In the genomic region with DNA sequence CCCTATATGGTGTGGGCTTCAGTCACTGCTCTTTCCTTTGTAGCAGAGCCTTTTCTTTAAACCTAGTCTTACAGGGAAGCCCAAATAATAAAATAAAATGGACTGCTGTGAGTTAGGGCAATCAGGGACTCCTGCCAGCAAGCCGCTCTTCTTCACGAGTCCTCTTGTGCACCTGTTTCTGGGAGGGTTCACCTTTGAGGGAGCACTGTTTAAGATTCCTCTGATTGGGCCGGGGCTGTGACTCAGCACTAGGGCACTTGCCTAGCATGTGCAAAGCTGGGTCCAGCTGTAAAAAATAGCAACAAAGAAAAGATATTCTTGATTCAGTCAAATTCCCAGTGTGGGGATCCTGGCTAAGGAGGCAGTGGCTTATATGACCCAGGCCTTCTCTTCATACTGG, we compare ENCODE assay signal across 30 mouse cellular contexts. TPM values are rescaled to one million over a fixed set of nuclear protein-coding genes. Genes with fewer than 3 reads are reported as not detected.
DNase-seq lines count a peak whose midpoint lies in the region; ATAC-seq and TF ChIP-seq lines count a peak whose summit lies in the region.
"Had no signal": no experiment of that assay in that cellular context is flagged by ENCODE, and none has a peak within 500 bp of the region (broad histone marks: within the 10 kb centered on the region; RNA-seq: fewer than 3 reads in every experiment).

No protein-coding gene starts in this region.

- peaks cover 99% of the 10 kb centered on the region for H3K4me1 ChIP-seq in G1E (ENCODE audit: insufficient read depth, low read depth, low read length)

- peaks cover 96% of the 10 kb centered on the region for H3K36me3 ChIP-seq in G1E (replicated peaks)
- H3K36me3 ChIP-seq: forebrain, embryonic 15.5 days; heart, embryonic 15.5 days; hindbrain, embryonic 13.5 days had no signal

- no peak for TF ChIP-seq CTCF in G1E (IDR thresholded peaks at IDR 0.05; ENCODE audit: low read depth, low read length)

- DNase-seq in lung, postnatal 36 days, result peak; percentile 21
- no peak for DNase-seq in lung, postnatal 4 days
- DNase-seq in G1E (ENCODE audit: low spot score), result no peak
- no peak for DNase-seq in left cerebral cortex, postnatal 10 days (ENCODE audit: extremely low spot score in 1 of 2, low spot score in 2 of 2)
- DNase-seq in right cerebral cortex, postnatal 14 days, result no peak
- DNase-seq: adrenal gland, postnatal 10 days; adrenal gland, postnatal 36 days; B cell, adult 2 months; cerebellum, adult 11 months; cerebellum, adult 8-10 months; cerebellum, postnatal 10 days; cerebellum, postnatal 36 days; embryo, embryonic 11 days; gastrocnemius, postnatal 25 days; heart, adult 18-20 months; heart, postnatal 10 days; heart, postnatal 36 days had no signal

- no peak overlapping the region for H3K4me3 ChIP-seq in G1E (ENCODE audit: low read depth, low read length)
- H3K4me3 ChIP-seq: embryonic facial prominence, embryonic 10.5 days; embryonic facial prominence, embryonic 13.5 days; erythroblast, embryonic 14.5 days; forebrain, embryonic 12.5 days; forebrain, embryonic 15.5 days; heart, embryonic 12.5 days; heart, embryonic 15.5 days; hindbrain, embryonic 10.5 days; hindbrain, embryonic 13.5 days had no signal

- 0 out of 2 replicates have a peak, but pooled peaks have one; percentile 23 for ATAC-seq in G1E (ENCODE audit: extremely low read depth, insufficient number of reproducible peaks, low FRiP score, poor library complexity, severe bottlenecking)
- 0 out of 2 replicates have a peak, but pooled peaks have one; percentile 17 for ATAC-seq in megakaryocyte progenitor cell, adult 5-6 weeks (replicated peaks; ENCODE audit: poor library complexity)
- ATAC-seq: CD4-positive, CD25-positive, alpha-beta regulatory T cell, adult 4 months; forebrain, embryonic 15.5 days; hindbrain, embryonic 16.5 days; Patski had no signal

- H3K9me3 ChIP-seq in G1E (replicated peaks), result no peaks in the 10 kb centered on the region
- H3K9me3 ChIP-seq: embryonic facial prominence, embryonic 10.5 days; embryonic facial prominence, embryonic 13.5 days; forebrain, embryonic 12.5 days; forebrain, embryonic 15.5 days; heart, embryonic 12.5 days; heart, embryonic 15.5 days; hindbrain, embryonic 10.5 days; hindbrain, embryonic 13.5 days had no signal

- no peaks in the 10 kb centered on the region for H3K27me3 ChIP-seq in G1E (ENCODE audit: insufficient read depth, low read length)
- H3K27me3 ChIP-seq: embryonic facial prominence, embryonic 13.5 days; forebrain, embryonic 12.5 days; forebrain, embryonic 15.5 days; heart, embryonic 12.5 days; heart, embryonic 15.5 days; hindbrain, embryonic 13.5 days; Patski had no signal

- intact Hi-C loops in left cerebral cortex, postnatal 10 days (cut with DNase I), result no loop called here

RNA-seq across cellular contexts. Expression of a gene that starts 34.4 kb away (rescaled TPM):
- total RNA-seq in G1E (2014; fragmentation: Nextera tagmentation) (232 and 311 TPM in 2 replicates), G1E (2017) (27.5 and 46.6 TPM in 2 replicates)
- 685 and 787 TPM in 2 replicates for polyA plus RNA-seq in G1E (2012)
- 35.5 and 36.5 TPM in 2 replicates for total RNA-seq in megakaryocyte progenitor cell, adult 5-6 weeks (2015)
- 16.0 and 30.8 TPM in 2 replicates for total RNA-seq in megakaryocyte progenitor cell, adult 5-6 weeks (2017)
- total RNA-seq in left cerebral cortex, postnatal 10 days (2021), result 100 to 1,000 TPM; 114 to 119 TPM
